Mouse (Mus musculus): ENCODE measurements around the gene Ice1. TPM values are rescaled to one million over a fixed set of nuclear protein-coding genes. Genes with fewer than 3 reads are reported as not detected.

Ice1 gene
- total RNA-seq, 2 experiments from 2014 or later = 16.3 to 17.9 TPM

DNA sequence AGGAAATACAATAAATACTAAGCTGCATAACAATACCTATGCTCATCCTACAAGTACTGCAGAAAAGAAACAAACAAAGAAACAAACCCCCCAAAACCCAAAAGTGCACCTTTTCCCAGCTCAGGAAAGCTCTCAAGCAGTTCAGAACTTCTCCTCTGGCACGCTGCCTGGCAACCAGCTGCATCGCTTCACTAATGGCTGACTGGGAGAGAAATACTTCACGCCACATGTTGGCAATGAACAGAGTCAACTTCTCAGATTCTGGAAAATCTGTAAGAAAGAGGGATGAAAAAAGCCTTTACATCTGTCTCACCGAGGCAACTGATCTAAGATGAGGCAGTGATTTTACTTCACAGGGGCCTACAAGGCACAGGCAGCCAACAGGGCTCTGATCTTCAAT, 38.5 kb downstream of the Ice1 start:
- intact Hi-C loops (cut with DNase I; ENCODE audit: low total_unique reads) = no loop called here
- DNase-seq = no peak

DNA sequence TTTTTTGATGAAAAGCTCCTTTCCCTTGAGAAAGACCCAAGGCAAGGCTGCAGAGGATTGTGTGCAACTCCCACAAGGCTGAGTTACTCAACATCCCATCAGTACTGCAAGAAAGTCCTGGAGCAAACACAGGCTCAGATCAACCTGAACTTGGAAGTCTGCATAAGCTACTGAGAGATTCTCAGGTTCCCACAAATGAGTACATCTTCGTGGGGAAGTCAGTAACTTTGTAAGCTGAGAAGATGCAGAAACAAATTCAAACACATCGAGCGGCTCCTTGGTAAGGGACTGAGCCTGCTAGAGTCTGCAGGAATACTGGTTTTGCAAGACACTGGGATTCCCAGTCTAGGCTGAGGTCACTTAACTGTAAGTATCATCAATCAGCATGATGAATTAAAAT, 40.5 kb downstream of the Ice1 start:
- intact Hi-C loops (cut with DNase I; ENCODE audit: low total_unique reads) = no loop called here
- no peak for DNase-seq

DNA sequence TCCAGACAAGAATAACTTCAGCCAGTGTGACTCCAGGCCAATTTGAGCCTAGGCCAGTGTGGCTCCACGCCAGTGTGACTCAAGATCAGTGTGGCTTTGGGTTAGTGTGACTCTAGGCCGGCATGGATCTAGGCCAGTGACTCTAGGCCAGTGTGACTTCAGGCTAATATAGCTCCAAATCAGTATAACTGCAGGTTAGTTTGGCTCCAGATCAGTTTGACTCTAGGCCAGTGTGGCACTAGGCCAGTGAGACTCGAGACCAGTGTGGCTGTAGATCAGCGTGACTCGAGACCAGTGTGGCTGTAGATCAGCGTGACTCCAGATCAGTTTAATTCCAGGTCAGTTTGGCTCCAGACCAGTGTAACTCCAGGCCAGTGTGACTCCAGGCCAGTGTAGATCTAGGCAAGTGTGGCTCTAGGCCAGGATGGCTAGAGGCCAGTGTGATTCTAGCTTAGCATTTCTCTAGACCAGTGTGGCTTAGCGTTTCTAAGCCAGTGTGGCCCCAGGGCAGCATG, 47.1 kb downstream of the Ice1 start:
- DNase-seq = peak; percentile 86
- intact Hi-C loops (cut with DNase I; ENCODE audit: low total_unique reads) = no loop called here

DNA sequence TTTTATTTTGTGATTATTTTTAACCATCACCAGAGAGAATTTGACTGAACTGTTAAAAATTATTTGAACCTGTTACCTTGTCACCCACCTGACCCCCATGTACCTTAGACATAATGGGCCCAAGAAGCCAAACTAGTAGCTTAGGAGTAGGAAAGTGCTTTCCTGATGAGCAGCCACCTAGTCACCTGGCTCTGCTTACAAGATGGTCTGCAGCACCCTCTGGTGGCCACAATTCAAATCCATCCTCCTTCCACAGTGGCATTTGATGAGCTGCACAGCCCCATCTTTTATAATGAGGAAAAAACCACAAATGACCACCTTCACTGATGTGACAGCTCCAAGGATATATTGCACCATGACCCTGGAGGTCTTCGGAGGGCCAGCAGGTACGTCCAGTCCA, 50.5 kb downstream of the Ice1 start:
- intact Hi-C loops (cut with DNase I; ENCODE audit: low total_unique reads) = no loop called here
- DNase-seq = peak; percentile 38

DNA sequence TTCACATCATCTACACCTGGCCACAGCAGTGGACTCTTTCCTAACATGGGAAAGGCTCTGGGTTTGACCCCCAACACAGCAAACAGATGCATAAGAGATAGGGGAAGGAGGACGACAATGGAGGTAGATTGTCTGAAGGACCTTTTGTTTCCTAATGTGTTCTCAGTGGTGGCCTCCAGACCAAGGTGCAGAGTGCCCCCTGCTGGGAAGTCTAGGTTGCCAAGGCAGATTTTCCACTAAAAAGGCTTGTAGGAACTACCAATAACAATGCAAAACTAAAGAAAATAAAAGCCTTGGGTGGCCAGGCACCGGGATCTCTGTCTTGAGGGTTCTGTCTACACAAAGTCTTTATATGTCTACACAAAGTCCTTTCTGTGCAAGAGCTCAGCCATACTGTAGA, 54.9 kb downstream of the Ice1 start:
- no peak for DNase-seq
- intact Hi-C loops (cut with DNase I; ENCODE audit: low total_unique reads) = no loop called here

DNA sequence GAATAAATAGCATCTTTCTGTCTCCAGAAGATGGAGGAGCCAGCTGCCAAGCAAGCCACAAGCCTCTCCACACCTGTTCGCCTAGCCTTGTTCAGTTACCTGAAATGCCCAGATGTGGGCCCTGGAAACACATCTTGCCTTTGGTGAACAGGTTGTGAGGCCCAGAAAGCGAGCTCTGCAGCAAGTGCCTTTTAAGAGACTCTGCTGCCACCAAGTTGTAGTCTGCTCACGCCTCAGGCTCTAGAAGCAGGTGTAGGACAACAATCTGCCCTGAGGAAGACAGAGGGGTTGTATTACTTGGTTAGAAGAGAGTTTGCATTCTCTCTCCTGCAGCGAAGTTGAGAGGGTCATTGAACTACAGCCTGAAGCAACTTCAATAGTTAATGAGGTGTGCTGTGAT, 55.9 kb downstream of the Ice1 start:
- no peak for DNase-seq
- intact Hi-C loops (cut with DNase I; ENCODE audit: low total_unique reads) = no loop called here

DNA sequence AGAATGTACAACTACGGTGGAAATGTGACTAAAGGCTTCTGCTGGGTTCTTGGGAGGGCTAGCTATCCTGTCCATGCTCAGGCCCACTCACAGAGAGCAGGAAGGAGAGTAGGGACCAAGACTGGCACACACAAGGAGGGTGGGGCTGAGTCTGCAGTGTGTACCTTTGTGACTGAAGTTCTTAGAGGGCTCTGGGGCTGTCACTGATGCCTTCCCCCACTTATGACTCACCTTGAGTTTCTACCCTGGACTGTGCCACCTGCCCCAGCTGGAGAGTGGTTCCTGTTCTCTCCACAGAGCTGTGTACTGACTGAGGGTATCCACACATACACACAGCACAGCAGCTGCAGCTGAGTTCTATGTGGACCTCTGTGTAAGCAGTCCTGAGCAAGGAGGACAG, 63.2 kb downstream of the Ice1 start:
- intact Hi-C loops (cut with DNase I; ENCODE audit: low total_unique reads) = no loop called here
- no peak for DNase-seq

DNA sequence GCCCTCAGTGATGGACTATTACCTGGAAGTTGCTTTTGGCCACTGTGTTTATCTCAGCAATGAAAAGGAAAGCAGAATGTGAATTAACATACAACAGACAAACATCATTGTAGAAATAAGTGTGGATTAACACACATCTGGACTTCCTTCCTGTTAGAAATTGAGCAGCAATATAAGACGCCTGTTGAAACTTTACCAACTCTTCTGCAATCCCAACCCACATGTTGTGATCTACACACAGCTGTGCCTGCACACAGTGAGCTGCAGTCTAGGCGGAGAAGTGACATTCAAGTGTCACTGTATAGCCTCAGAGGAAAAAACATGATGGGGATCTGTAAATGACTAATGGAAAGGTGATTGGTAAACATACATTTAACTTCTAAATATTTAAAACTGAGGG, 69.5 kb downstream of the Ice1 start:
- no peak for DNase-seq
- intact Hi-C loops (cut with DNase I; ENCODE audit: low total_unique reads) = no loop called here

DNA sequence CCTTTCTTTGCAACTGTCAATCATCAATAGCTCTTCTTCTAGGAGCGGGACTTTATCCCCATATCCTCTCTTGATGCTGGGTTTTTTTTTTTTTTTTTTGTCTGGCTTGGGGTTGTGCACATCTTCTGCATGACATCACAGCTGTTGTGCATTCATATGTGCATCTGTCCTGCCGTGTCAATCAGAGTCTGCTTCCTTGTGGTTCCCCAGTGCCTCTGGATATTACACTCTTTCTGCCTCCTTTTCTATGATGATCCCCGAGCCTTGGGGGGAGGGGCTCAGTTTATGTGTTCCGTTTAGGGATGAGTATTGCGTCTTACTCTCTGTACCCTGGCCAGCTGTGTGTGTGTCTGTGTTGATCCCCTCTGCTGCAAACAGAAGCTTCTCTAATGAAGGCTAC, 84.0 kb downstream of the Ice1 start:
- DNase-seq = no peak
- intact Hi-C loops (cut with DNase I; ENCODE audit: low total_unique reads) = no loop called here

DNA sequence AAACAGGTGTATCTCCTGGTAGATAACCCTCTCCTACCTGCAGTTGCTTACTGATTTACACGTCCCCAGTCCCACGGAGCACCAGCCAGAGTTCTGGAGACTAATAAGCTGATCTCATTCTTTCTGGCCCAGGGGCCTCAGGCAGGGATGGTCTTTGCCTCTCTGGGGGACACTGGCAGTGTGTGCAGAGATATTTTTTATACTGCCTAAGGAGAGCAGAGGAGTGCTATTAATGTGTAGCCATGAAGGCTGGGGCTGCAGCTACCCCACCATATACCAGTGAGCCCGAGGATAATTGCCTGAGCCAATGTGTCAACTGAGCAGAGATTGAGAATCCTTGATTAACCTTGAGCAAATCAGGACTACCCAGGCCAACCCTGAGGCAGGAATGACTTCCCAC, 90.0 kb downstream of the Ice1 start:
- DNase-seq = no peak
- intact Hi-C loops (cut with DNase I; ENCODE audit: low total_unique reads) = no loop called here

DNA sequence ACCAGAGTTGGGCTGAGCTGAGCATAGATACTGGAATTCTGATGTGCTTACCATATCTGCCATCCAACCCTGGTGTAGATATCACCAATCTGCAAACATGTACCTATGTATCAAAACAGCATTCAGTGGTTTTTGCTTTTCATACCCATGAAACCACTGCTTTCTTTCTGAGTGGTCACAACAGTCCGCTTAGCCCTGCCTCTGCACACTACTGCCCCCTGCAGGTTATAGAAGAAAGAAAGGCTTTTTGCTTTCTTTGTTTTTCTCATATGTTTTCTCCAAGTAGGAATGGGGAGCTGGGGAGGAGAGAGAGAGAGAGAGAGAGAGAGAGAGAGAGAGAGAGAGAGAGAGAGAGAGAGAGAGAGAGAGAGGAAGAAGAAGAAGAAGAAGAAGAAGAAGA, 92.2 kb downstream of the Ice1 start:
- intact Hi-C loops (cut with DNase I; ENCODE audit: low total_unique reads) = no loop called here
- no peak for DNase-seq

DNA sequence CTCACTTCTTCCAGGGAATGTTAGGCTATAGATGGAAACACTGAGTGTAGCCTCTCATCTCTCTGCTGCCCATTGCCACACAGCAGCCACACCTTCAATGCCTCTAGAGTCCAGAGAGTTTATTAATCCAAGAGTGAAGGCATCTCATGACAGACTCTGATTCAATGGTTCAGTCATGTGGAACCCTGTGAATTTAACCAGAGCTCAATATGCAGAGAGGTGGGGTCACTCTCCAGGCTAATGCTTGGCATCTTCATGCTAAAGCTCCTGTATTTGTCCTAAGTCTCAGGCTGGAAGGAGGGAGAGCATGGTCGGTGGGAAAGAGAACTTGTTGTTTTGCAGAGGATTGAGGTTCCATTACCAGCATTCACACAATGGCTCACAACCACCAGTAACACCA, 97.6 kb downstream of the Ice1 start:
- DNase-seq = no peak
- intact Hi-C loops (cut with DNase I; ENCODE audit: low total_unique reads) = no loop called here

DNA sequence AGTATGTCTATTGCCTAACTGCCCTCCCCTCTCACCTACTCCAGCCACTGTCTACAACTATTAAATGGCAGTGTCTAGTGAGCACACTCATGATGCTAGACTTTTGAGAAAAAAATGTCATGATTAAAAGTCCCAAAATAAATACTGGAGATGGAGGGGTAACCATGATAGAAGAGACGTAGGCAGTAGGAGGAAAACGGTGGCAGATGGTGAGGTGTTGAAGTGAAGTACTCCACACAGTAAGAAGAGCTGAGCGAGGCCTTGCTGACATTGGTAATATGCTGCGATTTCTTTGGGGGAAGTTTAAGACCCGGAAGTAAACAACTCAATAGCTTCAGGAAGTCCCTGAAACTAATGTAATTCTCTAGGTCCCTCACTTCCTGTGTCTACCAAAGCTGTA, 104.0 kb downstream of the Ice1 start:
- no peak for DNase-seq
- intact Hi-C loops (cut with DNase I; ENCODE audit: low total_unique reads) = no loop called here

DNA sequence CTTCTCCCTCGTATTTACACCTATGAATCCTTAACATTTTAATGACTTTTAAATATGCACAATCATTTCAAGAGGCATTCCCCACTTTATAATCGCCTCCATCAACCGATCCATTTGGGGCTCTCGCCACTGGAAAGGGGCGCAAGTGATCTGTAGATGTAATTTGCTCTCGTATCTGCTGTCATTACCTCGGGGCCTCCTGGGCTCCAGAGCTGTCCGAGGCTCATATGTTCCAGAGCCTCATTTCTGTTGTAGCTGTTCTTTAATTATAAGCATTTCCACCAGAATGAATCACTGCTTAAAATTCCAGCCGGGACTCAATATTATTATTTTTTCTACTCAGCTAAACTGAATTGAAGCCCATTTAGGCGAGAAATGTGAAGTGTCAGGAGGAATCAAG, 104.7 kb downstream of the Ice1 start:
- no peak for DNase-seq
- intact Hi-C loops (cut with DNase I; ENCODE audit: low total_unique reads) = no loop called here

DNA sequence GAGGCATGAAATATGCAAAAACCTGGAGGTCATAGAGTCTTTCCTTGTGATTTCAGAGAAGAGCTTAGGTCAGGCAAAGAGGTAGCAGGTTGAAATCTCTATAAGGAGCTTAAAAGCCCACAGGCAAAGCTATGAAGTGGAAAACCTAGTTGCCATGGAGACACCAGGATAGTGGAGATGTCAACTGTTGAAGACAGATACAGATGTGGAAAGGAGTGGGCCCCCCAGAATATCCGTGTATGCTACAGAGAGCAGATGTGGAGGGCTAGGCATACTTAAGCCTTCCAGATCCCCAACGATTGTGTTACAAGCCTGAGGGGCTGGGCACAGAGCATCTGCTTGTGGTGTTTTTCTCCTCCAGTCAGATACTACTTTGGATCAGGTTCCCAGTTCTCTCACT, 119.8 kb downstream of the Ice1 start:
- intact Hi-C loops (cut with DNase I; ENCODE audit: low total_unique reads) = no loop called here

DNA sequence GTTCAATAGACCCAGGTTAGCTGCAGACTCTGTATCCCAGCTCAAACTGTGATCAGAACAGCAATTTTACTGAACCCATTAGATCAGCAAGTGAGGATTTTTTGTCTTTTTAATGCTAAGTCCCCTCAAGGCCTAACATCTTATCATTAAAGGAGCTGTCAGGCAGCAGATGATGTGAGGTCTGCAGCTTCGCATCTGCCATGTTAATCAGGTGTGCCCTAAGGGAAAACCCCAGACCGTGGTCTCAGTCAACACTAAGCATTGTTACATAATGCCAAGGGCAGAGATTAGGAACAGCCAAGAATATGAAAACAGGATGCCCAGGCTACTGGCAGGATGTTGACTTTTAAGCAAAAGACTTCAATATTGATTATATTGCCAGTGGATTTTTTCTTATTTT, 122.4 kb downstream of the Ice1 start:
- intact Hi-C loops (cut with DNase I; ENCODE audit: low total_unique reads) = no loop called here

More for the DNA sequence above, 119.8 kb downstream of the Ice1 start:
- DNase-seq = no peak

DNA sequence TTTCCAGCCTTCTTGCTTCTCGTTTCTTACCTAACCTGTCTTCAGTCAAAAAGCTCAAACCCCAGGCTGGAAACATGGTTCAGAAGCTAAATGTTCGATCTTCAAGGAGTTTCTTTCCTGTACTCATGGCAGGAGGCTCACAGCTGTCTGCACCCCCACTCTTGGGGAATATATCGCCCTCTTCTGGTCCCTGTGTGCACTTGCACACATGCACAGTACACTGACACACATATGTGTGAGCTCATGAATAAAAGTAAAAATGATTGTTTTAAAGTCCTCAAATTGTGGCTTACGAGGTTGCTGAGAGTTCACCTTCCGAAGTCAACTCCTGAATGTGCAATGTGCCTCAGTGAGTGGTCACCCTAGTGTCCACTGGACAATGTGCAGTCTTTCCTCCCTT, 127.2 kb downstream of the Ice1 start:
- DNase-seq = no peak
- intact Hi-C loops (cut with DNase I; ENCODE audit: low total_unique reads) = no loop called here

More for the DNA sequence above, 122.4 kb downstream of the Ice1 start:
- DNase-seq = no peak

DNA sequence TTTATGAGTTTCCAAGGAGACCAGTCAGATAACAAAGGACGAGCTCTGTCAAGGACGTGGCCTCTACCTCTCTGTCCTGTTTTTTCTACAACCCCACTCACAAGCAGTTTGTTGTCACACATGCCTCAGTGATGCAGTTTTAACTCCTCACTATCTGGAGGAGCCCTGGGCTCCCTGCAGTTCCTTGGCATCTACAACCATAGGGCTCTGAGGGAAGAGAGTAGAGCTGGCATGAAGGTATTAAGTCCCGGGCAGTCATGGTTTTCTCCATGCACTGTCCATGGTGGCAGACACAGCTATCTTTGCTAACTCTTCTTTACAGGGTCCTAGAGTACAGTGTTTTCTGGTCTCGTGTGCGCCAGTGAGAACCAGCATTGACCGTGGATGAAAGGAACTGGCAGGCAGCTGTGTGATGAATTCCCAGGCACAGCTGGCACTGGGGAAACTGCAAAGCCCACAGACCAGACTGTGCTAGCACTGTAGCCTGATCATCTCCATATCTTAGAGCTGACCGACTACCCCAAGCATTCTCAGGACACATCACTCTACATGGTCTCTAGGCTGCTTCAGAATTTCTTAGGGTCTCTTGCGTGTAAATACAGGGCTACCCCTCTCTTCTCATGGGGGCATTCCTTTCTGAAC, 127.9 kb downstream of the Ice1 start:
- no peak for DNase-seq
- intact Hi-C loops (cut with DNase I; ENCODE audit: low total_unique reads) = no loop called here

DNA sequence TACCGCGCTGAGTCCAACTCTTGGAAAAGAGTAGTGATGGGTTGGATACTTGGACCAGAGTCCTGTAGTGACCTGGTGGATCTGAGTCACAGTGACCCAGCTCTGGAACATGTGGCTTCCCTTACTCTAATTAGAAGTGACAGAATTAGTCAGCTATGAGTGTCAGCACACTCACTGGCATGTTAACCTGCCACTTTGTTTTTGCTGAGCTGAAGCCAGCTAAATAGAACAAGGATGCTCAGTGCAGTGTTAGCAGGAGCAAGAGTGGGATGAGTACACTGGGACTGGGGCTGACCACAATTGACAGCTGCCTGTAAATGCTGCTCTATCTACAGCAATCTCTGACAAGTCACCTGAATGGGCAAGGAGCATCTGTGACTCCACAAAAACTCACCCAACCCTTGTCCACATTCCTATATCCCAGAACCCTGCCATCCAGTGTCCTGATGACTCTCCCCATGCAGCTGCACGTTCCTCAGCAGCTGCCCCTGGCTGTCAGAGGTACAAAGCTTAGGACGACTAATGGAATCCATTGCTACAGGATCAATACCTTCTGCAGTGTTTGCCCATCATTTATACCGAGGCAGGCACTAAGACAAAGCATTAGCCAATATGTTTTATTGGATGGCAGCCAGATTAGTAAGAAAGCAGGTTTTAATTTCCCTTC, 128.6 kb downstream of the Ice1 start:
- DNase-seq = no peak
- intact Hi-C loops (cut with DNase I; ENCODE audit: low total_unique reads) = no loop called here
